Comparison of ENCODE assay signal across 7 mouse cellular contexts in the genomic region with DNA sequence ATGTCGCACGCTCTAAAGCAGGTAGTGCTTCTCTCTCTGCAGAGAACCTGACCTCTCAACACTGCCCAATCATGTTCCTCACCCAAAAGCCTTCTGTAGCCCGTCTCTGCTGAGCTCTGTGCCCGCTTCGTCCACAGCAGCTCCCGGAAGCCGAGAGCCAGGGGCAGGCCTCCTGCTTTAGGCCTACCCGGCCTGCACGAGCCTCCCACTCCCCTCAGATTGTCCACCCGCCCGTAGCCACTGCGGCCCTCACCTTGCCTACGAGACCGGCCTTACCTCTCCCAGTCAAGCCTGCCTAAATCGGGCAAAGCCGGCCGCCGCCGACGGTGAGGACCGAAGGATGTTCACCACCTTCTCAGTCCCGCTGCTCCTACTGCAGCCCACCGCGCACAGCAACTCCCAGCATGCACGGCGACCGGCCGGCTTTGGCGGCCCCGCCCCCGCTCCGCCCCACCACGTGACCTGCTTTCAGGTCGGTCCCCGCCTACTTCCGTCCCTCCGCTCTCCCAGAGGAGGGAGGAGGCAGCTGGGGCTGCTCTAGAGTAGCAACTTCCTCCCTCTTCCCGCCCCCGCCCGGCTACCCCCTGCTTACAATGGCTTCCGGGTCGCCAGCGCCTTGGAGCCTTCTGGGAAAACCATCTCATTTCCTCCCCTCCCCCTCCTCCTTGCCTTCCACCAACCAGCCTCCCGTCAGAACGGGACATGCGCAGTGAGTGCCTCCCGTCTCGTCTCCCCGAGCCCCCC. TPM values are rescaled to one million over a fixed set of nuclear protein-coding genes. Genes with fewer than 3 reads are reported as not detected.
DNase-seq lines count a peak whose midpoint lies in the region; ATAC-seq and TF ChIP-seq lines count a peak whose summit lies in the region.

A gene (plus strand): TSS at position 668 of the 744 bp plus-strand sequence.

- peak; percentile 100 for DNase-seq in adrenal gland, postnatal 10 days
- DNase-seq in embryonic facial prominence, embryonic 10.5 days (ENCODE audit: low spot score): peak; percentile 100
- peak; percentile 77 for DNase-seq in gonadal fat pad, adult 2 months (ENCODE audit: low read depth)
- peak; percentile 100 for DNase-seq in left cerebral cortex, postnatal 4 days

- peak within 1 kb of the TSS; percentile 94 for H3K27ac ChIP-seq in embryonic facial prominence, embryonic 10.5 days (replicated peaks)
- peak within 1 kb of the TSS; percentile 95 for H3K27ac ChIP-seq in intestine, postnatal 0 days (ENCODE audit: low read depth, low read length)
- peak within 1 kb of the TSS; percentile 96 for H3K27ac ChIP-seq in midbrain, embryonic 12.5 days (replicated peaks)
- H3K27ac ChIP-seq in small intestine, adult 2 months (ENCODE audit: insufficient read depth, low read depth, low read length): peak within 1 kb of the TSS; percentile 86

- peak within 1 kb of the TSS; percentile 76 for H3K4me2 ChIP-seq in intestine, postnatal 0 days (replicated peaks; ENCODE audit: low read depth)
- H3K4me2 ChIP-seq in midbrain, embryonic 12.5 days (replicated peaks): peak within 1 kb of the TSS; percentile 78

- peak within 1 kb of the TSS; percentile 72 for H3K4me3 ChIP-seq in embryonic facial prominence, embryonic 10.5 days
- H3K4me3 ChIP-seq in intestine, postnatal 0 days (ENCODE audit: low read depth, low read length): peak within 1 kb of the TSS; percentile 97
- H3K4me3 ChIP-seq in midbrain, embryonic 12.5 days: peak within 1 kb of the TSS; percentile 89
- H3K4me3 ChIP-seq in small intestine, adult 2 months (ENCODE audit: low read depth, low read length): peak within 1 kb of the TSS; percentile 97

- peaks cover 11% of the 10 kb centered on the region for H3K4me1 ChIP-seq in embryonic facial prominence, embryonic 10.5 days
- H3K4me1 ChIP-seq in intestine, postnatal 0 days (replicated peaks; ENCODE audit: control insufficient read depth, insufficient read depth, low read length): no peaks in the 10 kb centered on the region
- peaks cover 9% of the 10 kb centered on the region for H3K4me1 ChIP-seq in midbrain, embryonic 12.5 days
- H3K4me1 ChIP-seq in small intestine, adult 2 months (ENCODE audit: control insufficient read depth, insufficient read depth, insufficient read length, low read length): no peaks in the 10 kb centered on the region

- peak within 1 kb of the TSS; percentile 95 for H3K9ac ChIP-seq in intestine, postnatal 0 days (ENCODE audit: low read depth, low read length)
- H3K9ac ChIP-seq in midbrain, embryonic 12.5 days (replicated peaks): peak within 1 kb of the TSS; percentile 89

- H3K27me3 ChIP-seq in embryonic facial prominence, embryonic 10.5 days (replicated peaks; ENCODE audit: low read depth, poor library complexity, severe bottlenecking): no peaks in the 10 kb centered on the region
- H3K27me3 ChIP-seq in intestine, postnatal 0 days (replicated peaks; ENCODE audit: control insufficient read depth, insufficient read depth, low read length): no peaks in the 10 kb centered on the region
- H3K27me3 ChIP-seq in midbrain, embryonic 12.5 days: no peaks in the 10 kb centered on the region
- no peaks in the 10 kb centered on the region for H3K27me3 ChIP-seq in small intestine, adult 2 months (ENCODE audit: control insufficient read depth, insufficient read depth, low read length)

- peak; percentile 58 for TF ChIP-seq POLR2A in small intestine, adult 2 months (IDR thresholded peaks at IDR 0.05; ENCODE audit: low read depth, low read length)

- intact Hi-C loops in left cerebral cortex, postnatal 4 days (cut with DNase I): loop anchor here (10.0 kb wide), 2 partner anchors 366 to 776 kb away; no protein-coding TSS in a partner anchor

- TF ChIP-seq CTCF in intestine, postnatal 0 days (IDR thresholded peaks at IDR 0.05; ENCODE audit: low read depth): no peak
- no peak for TF ChIP-seq CTCF in small intestine, adult 2 months (IDR thresholded peaks at IDR 0.05; ENCODE audit: extremely low read depth, insufficient read length, insufficient replicate concordance, low read depth, low read length)

- ATAC-seq in intestine, postnatal 0 days: peak; percentile 100
- peak; percentile 99 for ATAC-seq in midbrain, embryonic 12.5 days (ENCODE audit: low FRiP score, low read depth)

- no peaks in the 10 kb centered on the region for H3K9me3 ChIP-seq in embryonic facial prominence, embryonic 10.5 days
- no peaks in the 10 kb centered on the region for H3K9me3 ChIP-seq in intestine, postnatal 0 days (ENCODE audit: control insufficient read depth)
- no peaks in the 10 kb centered on the region for H3K9me3 ChIP-seq in midbrain, embryonic 12.5 days

- no peaks in the 10 kb centered on the region for H3K36me3 ChIP-seq in embryonic facial prominence, embryonic 10.5 days (replicated peaks)
- no peaks in the 10 kb centered on the region for H3K36me3 ChIP-seq in intestine, postnatal 0 days (ENCODE audit: control insufficient read depth, insufficient read depth)
- H3K36me3 ChIP-seq in midbrain, embryonic 12.5 days: no peaks in the 10 kb centered on the region
- H3K36me3 ChIP-seq in small intestine, adult 2 months (ENCODE audit: control insufficient read depth, insufficient read depth, low read length): no peaks in the 10 kb centered on the region

- WGBS in embryonic facial prominence, embryonic 10.5 days: 1% methylated on average over 49 of the region's 49 CpGs
- 0% methylated on average over 46 of the region's 49 CpGs for WGBS in intestine, postnatal 0 days
- WGBS in midbrain, embryonic 12.5 days: under 1% methylated on average over 42 of the region's 49 CpGs
- WGBS in small intestine, adult 2 months: under 1% methylated on average over 49 of the region's 49 CpGs

RNA-seq across cellular contexts. Expression of the gene that starts here (rescaled TPM):
- total RNA-seq in adrenal gland, postnatal 10 days (2021): 10 to 100 TPM; 42.2 to 44.1 TPM
- 24.1 and 24.6 TPM in 2 replicates for polyA plus RNA-seq in embryonic facial prominence, embryonic 10.5 days (2016; fragmentation: Nextera tagmentation; extraction: Ambion mirVana)
- 7.8 and 11.5 TPM in 2 replicates for polyA plus RNA-seq in gonadal fat pad, adult 2 months (2012; rRNA removed)
- polyA plus RNA-seq in intestine, postnatal 0 days (2015; fragmentation: Nextera tagmentation; extraction: Ambion mirVana): 6.8 and 7.9 TPM in 2 replicates
- total RNA-seq in left cerebral cortex, postnatal 4 days (2021): 100 to 1,000 TPM in 1 of 2 experiments, 10 to 100 TPM in 1; 98.6 to 104 TPM
- polyA plus RNA-seq in midbrain, embryonic 12.5 days (2016; fragmentation: Nextera tagmentation; extraction: Ambion mirVana): 35.1 and 42.3 TPM in 2 replicates
- polyA plus RNA-seq in small intestine, adult 2 months (2012; rRNA removed): 1.5 and 3.4 TPM in 2 replicates

Comparison
In these comparisons a context has a peak if more than half of its experiments do, and no peak if none do; other contexts are left out.
1. Peak in every context shown above with its lines: DNase-seq, ATAC-seq, H3K4me3 ChIP-seq and H3K27ac ChIP-seq.